Mouse (Mus musculus): ENCODE results near the gene Parp14. TPM values are rescaled to one million over a fixed set of nuclear protein-coding genes. Genes with fewer than 3 reads are reported as not detected.
"Not testable (repeated sequence)": the region's sequence is repeated elsewhere in the genome, so short reads cannot be mapped to it uniquely, and the experiment has no call there.

Gene Parp14
- total RNA-seq (2022): 1 to 10 TPM; 1.7 to 2.5 (median 2.3) TPM

- DNase-seq (ENCODE audit: low spot score in 2 of 2): peak in 1 of 2 experiments; percentile 15
These were observed at the start of gene Parp14 for GRCm38 (mm10) chr16:35871048-35871851. Gene Parp14, minus strand, starts transcription at chr16:35871544.

GRCm38 (mm10) chr16:35918721-35919543 is 47.6 kb upstream of the Parp14 start:
- DNase-seq (ENCODE audit: low spot score in 2 of 2): no peak

- no peak for DNase-seq (ENCODE audit: low spot score in 2 of 2)
These were observed 43.0 kb upstream of the Parp14 start for GRCm38 (mm10) chr16:35914301-35914700.

DNA sequence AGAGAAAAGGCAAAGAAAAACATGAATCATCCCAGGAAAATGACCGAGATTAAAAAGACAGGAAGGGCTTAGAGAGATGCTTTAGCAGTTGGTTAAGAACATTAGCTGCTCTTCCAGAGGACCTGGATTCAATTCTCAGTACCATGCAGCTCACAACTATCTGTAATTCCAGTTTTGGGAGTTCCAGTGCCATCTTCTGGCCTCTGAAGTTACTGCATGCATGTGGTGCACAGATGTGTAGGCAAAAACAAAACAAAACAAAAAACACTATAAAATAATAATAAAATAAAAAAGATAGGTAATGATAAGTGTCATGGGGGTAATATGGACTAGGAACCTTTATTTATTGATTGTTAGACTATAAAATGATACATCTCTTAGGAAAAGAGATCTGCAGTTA is 42.2 kb upstream of the Parp14 start:
- DNase-seq (ENCODE audit: low spot score in 2 of 2): no peak

GRCm38 (mm10) chr16:35911449-35911848 is 40.1 kb upstream of the Parp14 start:
- no peak for DNase-seq (ENCODE audit: low spot score in 2 of 2)

DNA sequence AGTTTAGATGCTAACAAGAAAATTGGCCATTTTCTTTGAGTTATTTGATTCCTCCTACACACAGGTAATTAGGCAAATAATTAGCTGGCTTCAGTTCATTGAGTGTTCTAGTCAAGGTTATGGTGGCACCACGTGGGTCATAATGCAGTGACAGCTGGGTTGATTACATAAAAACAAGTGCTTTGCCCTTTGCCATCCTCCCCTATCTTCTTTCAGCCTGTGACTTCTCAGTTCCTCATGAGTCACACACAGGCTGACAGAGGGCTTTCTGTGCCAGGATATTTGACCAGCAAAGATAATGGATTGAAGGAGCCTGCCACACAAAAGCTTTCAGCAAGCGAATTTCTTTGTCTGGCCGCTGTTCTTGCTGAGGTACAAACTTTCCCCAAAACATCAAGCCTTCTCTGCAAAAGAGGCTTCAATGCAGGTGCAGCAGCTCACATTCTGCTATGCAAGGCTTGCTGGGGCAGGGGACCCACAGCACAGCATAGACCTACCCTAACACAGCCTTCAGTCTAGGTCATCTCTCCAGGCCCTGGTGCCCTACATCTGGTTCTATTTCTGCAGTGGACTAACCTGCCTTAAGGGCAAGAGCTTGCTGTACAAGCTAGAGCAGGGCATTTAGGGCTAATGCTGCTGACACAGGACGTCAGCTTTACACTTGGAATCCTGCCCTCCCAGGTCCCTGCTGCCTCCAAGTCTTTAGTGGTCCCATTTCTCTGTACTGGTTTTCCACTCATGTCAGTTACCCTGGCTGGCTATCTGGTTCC is 36.3 kb upstream of the Parp14 start:
- peak in 1 of 2 experiments; percentile 8 for DNase-seq (ENCODE audit: low spot score in 2 of 2)

- no peak for DNase-seq (ENCODE audit: low spot score in 2 of 2)
These were observed 35.5 kb upstream of the Parp14 start for GRCm38 (mm10) chr16:35906887-35907286.

DNA sequence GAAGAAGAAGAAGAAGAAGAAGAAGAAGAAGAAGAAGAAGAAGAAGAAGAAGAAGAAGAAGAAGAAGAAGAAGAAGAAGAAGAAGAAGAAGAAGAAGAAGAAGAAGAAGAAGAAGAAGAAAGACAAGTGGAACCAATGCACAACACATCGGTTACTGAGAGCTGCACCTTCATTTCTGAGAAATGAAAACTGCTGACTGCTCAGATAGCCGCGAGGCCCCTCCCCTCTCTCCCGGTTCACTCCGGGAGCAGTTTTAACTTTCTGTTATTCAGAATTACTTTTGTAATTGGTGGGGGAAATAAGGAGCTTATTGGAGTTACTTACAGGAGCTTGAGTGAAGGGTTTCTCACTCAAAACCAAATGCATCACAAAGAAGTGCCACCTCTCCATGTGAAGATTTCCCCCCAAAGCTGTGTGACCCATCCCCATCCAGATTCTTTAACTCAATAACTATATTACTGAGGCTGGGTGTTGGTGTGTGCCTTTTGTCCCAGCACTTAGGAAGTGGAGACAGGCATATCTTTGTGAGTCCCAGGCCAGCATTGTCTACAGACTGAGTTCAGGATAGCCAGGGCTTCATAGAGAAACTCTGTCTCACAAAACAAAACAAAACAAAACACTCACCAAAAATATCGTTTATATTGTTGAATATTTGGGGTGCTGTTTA is 34.6 kb upstream of the Parp14 start:
- no peak for DNase-seq (ENCODE audit: low spot score in 2 of 2)

GRCm38 (mm10) chr16:35905355-35905754 is 34.0 kb upstream of the Parp14 start:
- DNase-seq (ENCODE audit: low spot score in 2 of 2): no peak

- DNase-seq (ENCODE audit: low spot score in 2 of 2): no peak
These were observed 32.9 kb upstream of the Parp14 start for GRCm38 (mm10) chr16:35904121-35904736.

GRCm38 (mm10) chr16:35903014-35903640 is 31.8 kb upstream of the Parp14 start:
- no peak for DNase-seq (ENCODE audit: low spot score in 2 of 2)

DNA sequence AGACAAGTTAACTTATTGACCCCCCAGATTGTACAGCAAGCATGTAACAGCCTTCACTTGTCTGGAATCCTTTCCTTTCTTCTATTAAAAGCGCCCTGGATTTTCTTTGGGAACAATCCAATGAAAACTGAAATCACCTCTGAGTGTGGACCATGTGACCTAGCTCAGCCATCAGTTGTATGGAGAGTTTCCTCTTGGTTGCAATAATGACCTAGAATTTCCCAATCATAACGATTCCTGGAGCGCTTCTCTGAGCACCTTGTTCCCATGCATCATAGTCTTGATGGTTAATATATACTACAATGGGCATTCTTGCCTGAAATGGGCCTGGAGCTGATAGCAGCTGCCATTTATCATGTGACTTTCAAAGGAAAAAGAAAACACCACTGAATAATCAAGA is 29.2 kb upstream of the Parp14 start:
- DNase-seq (ENCODE audit: low spot score in 2 of 2): no peak

DNA sequence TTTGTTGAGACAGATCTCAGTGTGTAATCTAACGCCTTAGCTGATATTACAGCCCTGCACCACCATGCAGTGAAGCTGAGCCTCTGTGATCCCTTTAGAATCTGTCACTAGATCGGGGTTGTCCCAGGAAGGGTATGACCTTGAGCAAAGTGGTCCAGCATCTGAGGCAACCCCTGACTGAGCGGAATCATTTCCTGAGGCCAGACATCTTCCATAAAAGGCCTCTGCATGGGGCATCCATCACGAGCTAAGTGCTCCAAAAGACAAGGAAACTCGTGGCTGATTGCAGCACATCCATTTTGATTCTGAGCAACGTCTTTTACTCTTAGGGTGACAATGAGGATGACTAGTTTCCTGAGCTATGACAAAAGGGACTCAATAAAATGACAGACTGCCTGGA is 23.7 kb upstream of the Parp14 start:
- no peak for DNase-seq (ENCODE audit: low spot score in 2 of 2)

DNA sequence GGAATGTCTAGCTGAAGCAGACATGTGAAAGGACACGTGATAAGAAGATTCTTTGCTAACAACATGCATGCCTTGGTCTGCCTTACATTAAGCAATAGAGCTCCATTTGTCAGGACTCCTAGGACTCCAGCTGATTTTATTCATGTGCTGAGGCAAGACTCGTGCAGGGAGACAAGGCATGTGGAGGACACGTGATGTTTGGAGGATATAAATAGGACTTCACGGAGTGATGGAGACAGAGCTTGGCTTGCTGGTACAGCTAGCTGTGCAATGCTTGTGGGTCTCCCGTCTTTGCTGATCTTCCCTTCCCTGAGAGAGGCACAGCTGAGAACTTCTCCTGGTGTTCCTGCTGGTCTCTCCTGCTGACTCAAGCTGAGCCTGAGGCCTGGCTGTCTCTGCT is 20.3 kb upstream of the Parp14 start:
- DNase-seq (ENCODE audit: low spot score in 2 of 2): not testable (repeated sequence)

- DNase-seq (ENCODE audit: low spot score in 2 of 2): no peak
These were observed 19.3 kb upstream of the Parp14 start for GRCm38 (mm10) chr16:35890645-35891044.

- no peak for DNase-seq (ENCODE audit: low spot score in 2 of 2)
These were observed 17.6 kb upstream of the Parp14 start for GRCm38 (mm10) chr16:35888910-35889309.

GRCm38 (mm10) chr16:35888174-35888573 is 16.8 kb upstream of the Parp14 start:
- no peak for DNase-seq (ENCODE audit: low spot score in 2 of 2)

DNA sequence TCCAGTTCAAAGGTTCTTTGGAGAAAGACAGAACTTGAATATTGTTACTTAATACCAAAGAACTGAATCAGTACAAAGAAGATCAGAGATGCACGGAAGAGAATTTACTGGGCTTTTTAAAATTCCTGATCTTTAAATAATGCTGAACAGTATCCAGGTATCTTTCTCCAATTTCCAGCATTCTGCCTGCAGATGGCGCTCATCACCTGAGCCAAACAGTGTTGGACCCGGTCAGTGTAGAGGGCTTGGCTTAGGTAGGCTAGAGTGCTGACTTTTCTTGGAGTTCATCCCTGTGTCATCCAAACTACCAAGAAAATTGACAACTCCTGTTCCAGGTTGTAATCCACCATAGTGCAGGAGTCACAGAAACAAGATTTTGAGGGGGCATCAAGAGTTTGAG is 3.1 kb upstream of the Parp14 start:
- DNase-seq (ENCODE audit: low spot score in 2 of 2): peak; percentile 27 to 34

GRCm38 (mm10) chr16:35872410-35873006 is 1.2 kb upstream of the Parp14 start:
- DNase-seq (ENCODE audit: low spot score in 2 of 2): no peak

GRCm38 (mm10) chr16:35871898-35872297 is 554 bp upstream of the Parp14 start:
- no peak for DNase-seq (ENCODE audit: low spot score in 2 of 2)

Measured in gastrocnemius, adult 8-10 months (tissue).